Mouse (Mus musculus) stomach, postnatal 0 days (tissue): ENCODE data around the gene Tent4a. TPM values are rescaled to one million over a fixed set of nuclear protein-coding genes. Genes with fewer than 3 reads are reported as not detected.

ENCODE experiments used
- ATAC-seq: fragments of 200-750 bp; cut with Nextera tagmentation; 2 replicates; pipeline ENCODE4 v1.8.0; 2017; ENCODE audit not compliant: low FRiP score, low TSS enrichment
- DNase-seq: peaks from one replicate; pipeline ENCODE4 v3.0.0-alpha.2; 2016; ENCODE audit warnings: low spot score
- H3K27ac ChIP-seq: fragments of 300-500 bp; sonication (generic); replicated peaks from 2 replicates; pipeline ENCODE4 v1.5.1; 2014; ENCODE audit warnings: mild to moderate bottlenecking, control low read depth
- H3K27me3 ChIP-seq: fragments of 300-500 bp; sonication (generic); 2 replicates; pipeline ENCODE4 v1.6.1; 2014; ENCODE audit warnings: low read length; ENCODE audit not compliant: control insufficient read depth, insufficient read depth
- H3K36me3 ChIP-seq: fragments of 300-500 bp; sonication (generic); 2 replicates; pipeline ENCODE4 v1.6.1; 2014; ENCODE audit warnings: low read length, mixed read lengths; ENCODE audit not compliant: control insufficient read depth, insufficient read depth
- H3K4me1 ChIP-seq: fragments of 300-500 bp; sonication (generic); replicated peaks from 2 replicates; pipeline ENCODE4 v1.6.1; 2014; ENCODE audit warnings: antibody characterized with exemption; ENCODE audit not compliant: control insufficient read depth, insufficient read depth
- H3K4me2 ChIP-seq: fragments of 300-500 bp; sonication (generic); replicated peaks from 2 replicates; pipeline ENCODE4 v1.6.1; 2014; ENCODE audit warnings: low read depth, mild to moderate bottlenecking, control low read depth, moderate library complexity
- H3K4me3 ChIP-seq: fragments of 300-500 bp; sonication (generic); 2 replicates; pipeline ENCODE4 v1.5.1; 2014; ENCODE audit warnings: low read depth, low read length, control low read depth
- H3K9ac ChIP-seq: fragments of 300-500 bp; sonication (generic); 2 replicates; pipeline ENCODE4 v1.6.1; 2014; ENCODE audit warnings: mild to moderate bottlenecking, low read length, control low read depth, mixed read lengths
- H3K9me3 ChIP-seq: fragments of 300-500 bp; sonication (generic); 2 replicates; pipeline ENCODE4 v1.6.1; 2016; ENCODE audit warnings: low read length; ENCODE audit not compliant: control insufficient read depth
- CTCF ChIP-seq: IDR thresholded peaks from 2 replicates; pipeline ENCODE4 v1.5.1; 2016; ENCODE audit warnings: antibody characterized with exemption, low read depth, mild to moderate bottlenecking, moderate library complexity
- EP300 ChIP-seq: optimal IDR thresholded peaks from 2 replicates; pipeline ENCODE3; 2016; ENCODE audit warnings: antibody characterized with exemption
- WGBS: fragments of 180-500 bp; shearing (Covaris S2); extraction: QIAGEN DNeasy Blood & Tissue Kit; methylation state at CpG from one replicate; pipeline ENCODE4 v1.1.7; 2014; 5-methylcytosine and 5-hydroxymethylcytosine counted together
- polyA plus RNA-seq: library from polyadenylated mRNA; unstranded; fragments of >200 nt; fragmentation: Nextera tagmentation; extraction: Ambion mirVana; gene quantifications from 2 replicates; pipeline ENCODE4 v1.2.1, GENCODE M21; 2015

Gene Tent4a
- polyA plus RNA-seq, 1 experiment from 2014 or later = 2.6 TPM

DNA sequence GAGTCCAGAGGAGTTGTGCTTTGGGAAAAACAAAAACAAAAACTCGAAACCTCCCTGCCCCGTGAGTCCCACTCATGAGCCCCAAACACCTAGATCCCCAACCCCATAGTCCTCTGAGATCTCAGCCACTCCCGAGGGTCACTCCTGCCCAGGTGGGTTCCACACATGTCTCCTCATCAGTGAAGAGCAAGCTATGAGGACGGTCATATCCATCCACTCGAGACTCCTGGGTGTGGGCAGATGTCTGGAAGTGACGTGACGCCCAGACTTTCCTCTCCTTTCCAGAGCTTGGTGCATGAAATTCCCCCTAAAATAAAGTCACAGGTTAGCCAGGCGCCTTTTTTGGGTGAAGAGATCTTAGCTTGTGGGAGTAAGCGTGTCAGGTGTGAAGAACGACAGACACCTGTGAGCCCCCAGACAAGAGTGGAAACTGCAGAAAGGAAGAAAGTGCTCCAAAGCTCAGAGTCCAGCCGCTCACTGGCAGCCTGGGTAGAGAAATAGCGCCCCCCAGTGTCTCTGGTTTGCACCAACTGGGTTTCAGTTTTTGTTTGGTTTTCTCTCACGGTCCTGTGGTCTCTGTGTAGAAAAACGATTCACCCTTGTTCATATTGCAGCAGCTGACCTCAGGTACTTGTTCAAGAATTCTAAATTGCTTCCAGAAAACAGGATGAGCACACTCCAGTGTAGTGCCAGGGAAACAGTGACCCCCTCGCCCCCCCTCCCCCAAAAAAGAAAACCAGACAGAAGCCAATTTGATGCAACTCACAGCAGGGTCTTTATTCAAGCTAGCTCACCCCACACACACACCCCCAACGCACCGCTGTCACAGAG, 73.6 kb downstream of the Tent4a start:
- ATAC-seq (no peak; the same call in 1 of the 2 replicates), DNase-seq (peak; percentile 52)
- 44% methylated on average over 17 of the region's 17 CpGs for WGBS
- Histone ChIP-seq H3K27ac (no peak overlapping the region), H3K9me3 (no peaks in the 10 kb centered on the region), H3K4me2 (no peak overlapping the region), H3K4me1 (no peaks in the 10 kb centered on the region), H3K4me3 (no peak overlapping the region), H3K36me3 (no peaks in the 10 kb centered on the region), H3K27me3 (no peaks in the 10 kb centered on the region), H3K9ac (no peak overlapping the region)
- TF ChIP-seq EP300 (no peak), CTCF (peak; percentile 76)

DNA sequence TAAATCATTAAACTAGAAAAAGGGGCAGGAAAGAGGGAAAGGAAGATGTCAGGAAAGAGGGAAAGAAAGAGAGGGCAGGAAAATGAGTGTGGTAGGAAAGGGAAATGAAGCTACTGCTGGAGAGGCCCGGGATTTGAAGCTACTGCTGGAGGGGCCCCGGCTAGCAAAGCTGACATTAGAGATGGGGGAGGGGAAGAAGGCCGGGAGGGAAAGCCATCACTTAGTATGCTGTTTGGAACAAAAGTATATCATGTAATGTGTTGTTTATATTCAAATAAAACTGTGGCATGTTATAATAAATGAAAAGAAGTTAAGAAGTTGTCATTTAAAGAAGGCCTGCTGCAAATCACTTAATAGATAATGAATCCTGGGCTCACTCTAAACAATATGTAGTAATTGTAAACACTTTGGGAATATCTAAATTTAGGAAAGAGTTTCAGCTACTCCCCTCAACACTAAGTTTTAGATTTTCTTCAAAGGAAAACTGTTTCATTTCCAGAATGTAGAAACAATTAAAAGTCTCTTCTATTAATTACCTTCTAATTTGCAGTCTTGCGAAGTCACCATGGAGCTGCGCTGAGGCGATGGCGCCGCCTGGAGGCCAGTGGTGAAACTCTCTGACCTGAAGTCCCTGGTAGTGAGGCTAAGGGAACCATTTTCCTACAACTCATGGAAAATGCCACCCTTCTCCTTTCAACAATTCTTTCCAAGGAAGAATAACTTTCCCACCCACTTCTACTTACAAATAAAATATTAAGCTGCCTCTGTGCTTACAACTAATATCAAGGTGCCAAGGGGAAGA, 74.6 kb downstream of the Tent4a start:
- ATAC-seq (no peak), DNase-seq (peak; percentile 59)
- Histone ChIP-seq H3K9ac (no peak overlapping the region), H3K9me3 (no peaks in the 10 kb centered on the region), H3K4me2 (no peak overlapping the region), H3K4me1 (no peaks in the 10 kb centered on the region), H3K36me3 (no peaks in the 10 kb centered on the region), H3K4me3 (no peak overlapping the region), H3K27ac (no peak overlapping the region), H3K27me3 (no peaks in the 10 kb centered on the region)
- TF ChIP-seq EP300 = no peak
- peak; percentile 86 for TF ChIP-seq CTCF
- WGBS = 19% methylated on average over 8 of the region's 8 CpGs

GRCm38 (mm10) chr13:69458891-69459290, 75.5 kb downstream of the Tent4a start:
- no peak for ATAC-seq
- no peaks in the 10 kb centered on the region for H3K9me3 ChIP-seq
- no peak for DNase-seq
- H3K4me1 ChIP-seq = no peaks in the 10 kb centered on the region
- H3K9ac ChIP-seq = no peak overlapping the region
- WGBS = 84% methylated on average over 2 of the region's 2 CpGs
- no peak overlapping the region for H3K27ac ChIP-seq
- no peaks in the 10 kb centered on the region for H3K36me3 ChIP-seq
- TF ChIP-seq EP300 = no peak
- TF ChIP-seq CTCF = no peak
- no peak overlapping the region for H3K4me2 ChIP-seq
- no peaks in the 10 kb centered on the region for H3K27me3 ChIP-seq
- H3K4me3 ChIP-seq = no peak overlapping the region

DNA sequence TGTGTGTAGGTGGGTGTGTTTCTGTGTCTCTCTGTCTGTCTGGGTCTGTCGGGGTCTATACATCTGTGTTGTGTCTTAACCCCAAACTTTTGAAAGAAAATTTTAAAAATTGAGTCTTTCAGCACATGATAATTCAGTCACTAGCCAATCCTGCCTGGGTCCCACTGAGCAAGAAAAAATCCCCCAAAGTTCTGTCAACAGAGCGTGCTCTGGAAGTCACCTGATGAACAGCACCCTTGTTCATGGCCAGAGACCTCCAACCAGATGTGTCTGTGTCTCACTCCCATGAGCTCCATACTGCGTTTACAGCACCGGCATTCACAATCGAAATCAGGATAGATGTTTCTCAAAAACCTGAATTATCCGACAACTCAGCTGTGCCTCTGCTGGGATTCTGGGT, 76.0 kb downstream of the Tent4a start:
- Histone ChIP-seq H3K4me3 (no peak overlapping the region), H3K4me1 (no peaks in the 10 kb centered on the region), H3K27me3 (no peaks in the 10 kb centered on the region), H3K9ac (no peak overlapping the region), H3K9me3 (no peaks in the 10 kb centered on the region), H3K4me2 (no peak overlapping the region), H3K36me3 (no peaks in the 10 kb centered on the region), H3K27ac (no peak overlapping the region)
- TF ChIP-seq EP300 = no peak
- no peak for TF ChIP-seq CTCF
- no peak for ATAC-seq
- WGBS = 90% methylated on average over 6 of the region's 6 CpGs
- no peak for DNase-seq

DNA sequence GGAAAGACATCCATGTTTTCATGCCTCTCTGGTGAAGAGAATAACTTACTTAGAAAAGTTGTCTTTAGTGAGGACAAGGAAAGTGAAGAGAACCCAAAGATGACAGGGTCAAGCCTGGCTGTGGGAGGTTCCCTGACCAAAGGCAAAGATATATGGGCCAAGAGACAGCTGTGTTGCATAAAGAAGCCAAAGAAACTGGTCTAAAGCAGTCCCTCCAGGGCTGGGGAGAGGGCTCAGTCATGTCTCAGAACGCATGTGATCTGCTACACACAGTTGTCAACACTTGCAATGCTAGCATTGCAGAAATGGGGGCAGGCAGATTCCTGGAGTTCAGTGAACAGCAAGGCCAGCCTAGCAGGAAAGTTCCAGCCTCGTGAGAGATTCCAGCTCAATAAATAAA, 77.3 kb downstream of the Tent4a start:
- Histone ChIP-seq H3K4me3 (no peak overlapping the region), H3K9me3 (no peaks in the 10 kb centered on the region), H3K27ac (no peak overlapping the region), H3K36me3 (no peaks in the 10 kb centered on the region), H3K9ac (no peak overlapping the region), H3K4me2 (no peak overlapping the region), H3K27me3 (no peaks in the 10 kb centered on the region), H3K4me1 (no peaks in the 10 kb centered on the region)
- 55% methylated on average over 2 of the region's 2 CpGs for WGBS
- no peak for DNase-seq
- TF ChIP-seq EP300 (no peak), CTCF (no peak)
- no peak for ATAC-seq

DNA sequence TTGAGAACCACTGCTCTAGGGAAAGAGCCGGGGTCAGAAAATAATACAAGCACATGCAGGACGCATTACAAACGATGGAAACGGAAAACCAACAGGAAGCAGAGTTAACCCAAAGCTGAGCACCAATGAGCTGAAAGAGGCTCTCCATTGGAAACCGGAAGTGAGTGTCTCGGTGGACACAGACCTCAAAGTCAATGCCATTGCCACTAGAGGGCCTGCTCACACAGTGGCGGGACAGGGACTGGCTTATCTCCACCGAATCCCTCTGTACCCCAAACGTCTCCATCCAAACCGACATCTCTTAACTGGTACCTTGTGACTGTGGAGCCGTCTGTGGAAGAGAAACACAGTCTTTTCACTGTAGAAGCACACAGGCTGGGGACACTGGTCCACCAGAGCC, 77.8 kb downstream of the Tent4a start:
- no peak for TF ChIP-seq CTCF
- no peak for TF ChIP-seq EP300
- no peak overlapping the region for H3K9ac ChIP-seq
- no peaks in the 10 kb centered on the region for H3K9me3 ChIP-seq
- H3K4me1 ChIP-seq = no peaks in the 10 kb centered on the region
- ATAC-seq (no peak), DNase-seq (no peak)
- H3K27me3 ChIP-seq = no peaks in the 10 kb centered on the region
- no peaks in the 10 kb centered on the region for H3K36me3 ChIP-seq
- no peak overlapping the region for H3K4me3 ChIP-seq
- 74% methylated on average over 11 of the region's 11 CpGs for WGBS
- no peak overlapping the region for H3K27ac ChIP-seq
- no peak overlapping the region for H3K4me2 ChIP-seq
